Mouse (Mus musculus) heart, adult 2 months (tissue): Measurements from ENCODE around the gene Zfp697.
"Not testable (repeated sequence)": the region's sequence is repeated elsewhere in the genome, so short reads cannot be mapped to it uniquely, and the experiment has no call there.

Experiments
- CTCF ChIP-seq: fragments of 200-600 bp; IDR thresholded peaks from 2 replicates; pipeline ENCODE4 v1.8.1; 2022; ENCODE audit warnings: antibody characterized with exemption, mild to moderate bottlenecking, moderate library complexity
- EP300 ChIP-seq: fragments of 200-500 bp; IDR thresholded peaks from 2 replicates; pipeline ENCODE4 v1.6.1; 2011; ENCODE audit warnings: low read depth, low read length, control low read depth; ENCODE audit not compliant: insufficient read depth
- POLR2A ChIP-seq: fragments of 200-500 bp; IDR thresholded peaks from 2 replicates; pipeline ENCODE4 v1.6.1; 2011; ENCODE audit warnings: mild to moderate bottlenecking, low read depth, low read length, control low read depth; ENCODE audit not compliant: insufficient read depth

- not testable (repeated sequence) for TF ChIP-seq CTCF, EP300, POLR2A
These were observed 125.0 kb downstream of the Zfp697 start for GRCm38 (mm10) chr3:98507229-98507628.
